Mouse (Mus musculus) layer of hippocampus, postnatal 14 days (tissue): Measurements from ENCODE around the gene Dnajc6. TPM values are rescaled to one million over a fixed set of nuclear protein-coding genes. Genes with fewer than 3 reads are reported as not detected.

ENCODE experiments used
- DNase-seq, 2 experiments: peaks; one replicate each; pipeline ENCODE4 v3.0.0; 2021 to 2022; ENCODE audit warnings: low spot score in 2 of 2, mixed read lengths in 1 of 2
- long read RNA-seq, 2 experiments: library from polyadenylated mRNA; stranded (forward); transcript quantifications; one replicate each; pipeline ENCODE4 v2.0.0; 2021
- total RNA-seq, 2 experiments: library from RNA; stranded (reverse); gene quantifications; 2 replicates each; pipeline ENCODE4 v1.2.3; 2021

The Dnajc6 gene
- 100 to 1,000 TPM; 318 to 332 TPM for total RNA-seq
- long read RNA-seq, experiment 1, full-length matches to known transcripts, result 28 of 118 reads
- long read RNA-seq, experiment 1, partial matches to known transcripts, result 52 of 118 reads
- long read RNA-seq, experiment 1, other reads (novel, unspliced or antisense), result 38 of 118 reads
- long read RNA-seq, experiment 2, full-length matches to known transcripts, result 38 of 152 reads
- long read RNA-seq, experiment 2, partial matches to known transcripts, result 89 of 152 reads
- long read RNA-seq, experiment 2, other reads (novel, unspliced or antisense), result 25 of 152 reads

DNA sequence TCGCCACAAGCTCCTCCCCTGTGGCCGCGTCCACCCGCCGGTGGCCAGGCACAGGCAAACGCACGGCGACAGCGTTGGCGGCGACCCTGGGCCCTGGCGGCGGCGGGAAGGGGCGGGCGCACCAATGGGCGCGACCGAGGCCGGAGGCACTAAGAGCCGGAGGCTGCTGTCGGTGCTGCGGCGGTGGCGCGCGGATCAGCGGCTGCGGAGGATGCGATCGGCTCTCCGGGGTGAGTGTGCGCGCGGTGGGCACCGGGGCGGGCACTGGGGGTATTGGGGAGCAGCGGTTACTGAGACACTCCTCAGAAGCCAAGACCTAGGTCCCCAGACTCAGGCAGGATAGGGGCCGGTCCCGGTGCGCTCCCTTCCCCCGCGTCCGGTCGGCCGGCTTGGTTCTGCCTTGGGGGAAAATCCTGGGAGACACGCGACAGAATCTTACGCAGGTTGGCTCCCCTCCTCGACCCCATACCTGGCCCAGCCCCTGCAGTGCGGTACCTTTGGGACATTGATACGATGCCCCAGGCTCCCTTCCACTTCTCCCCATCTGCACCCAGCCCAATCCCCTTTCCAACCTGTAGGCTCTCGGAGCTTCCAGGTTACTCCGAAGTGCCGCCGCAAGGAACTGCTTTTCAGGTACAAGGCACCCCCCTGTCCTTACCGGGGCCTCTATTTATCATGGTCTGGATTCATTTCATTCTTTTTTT, at the start of gene Dnajc6:
Dnajc6 (plus strand) TSS at position 115 of the 704 bp plus-strand sequence.
- DNase-seq, result peak in 1 of 2 experiments; percentile 35

GRCm38 (mm10) chr4:101448701-101449100, 47.7 kb upstream of the Dnajc6 start:
- DNase-seq, result no peak

GRCm38 (mm10) chr4:101449344-101449743, 47.1 kb upstream of the Dnajc6 start:
- DNase-seq, result no peak

DNA sequence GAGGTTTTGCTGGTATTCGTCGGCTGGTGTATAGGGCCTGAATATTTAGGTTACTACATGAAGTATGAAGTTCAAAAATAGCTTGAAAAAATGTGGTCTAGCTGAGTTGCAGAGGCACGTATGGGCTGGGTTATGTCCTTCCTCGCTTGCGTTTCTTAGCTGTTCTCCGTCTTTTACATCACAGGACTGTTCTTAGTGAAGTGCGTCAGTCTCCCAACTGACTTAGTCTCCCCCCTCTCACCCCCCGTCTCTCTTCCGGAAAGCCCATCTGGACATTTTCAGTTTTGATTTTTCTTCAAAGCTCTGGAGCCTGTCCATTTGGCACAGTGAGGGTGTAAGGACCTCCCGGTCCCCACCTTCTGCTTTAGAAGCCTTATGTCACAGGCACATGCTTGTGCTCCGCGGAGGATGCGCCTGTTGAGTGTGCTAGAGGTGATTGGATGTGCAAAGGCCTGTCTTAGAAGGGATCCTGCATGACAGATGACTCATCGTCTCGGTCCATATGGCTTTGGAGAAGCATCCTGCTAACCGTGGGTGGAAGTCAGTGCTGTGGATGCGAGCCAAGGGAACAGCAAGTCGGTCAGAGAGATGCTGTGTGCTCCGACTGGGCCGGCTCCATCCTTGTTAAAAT, 46.2 kb upstream of the Dnajc6 start:
- peak; percentile 65 to 85 for DNase-seq

DNA sequence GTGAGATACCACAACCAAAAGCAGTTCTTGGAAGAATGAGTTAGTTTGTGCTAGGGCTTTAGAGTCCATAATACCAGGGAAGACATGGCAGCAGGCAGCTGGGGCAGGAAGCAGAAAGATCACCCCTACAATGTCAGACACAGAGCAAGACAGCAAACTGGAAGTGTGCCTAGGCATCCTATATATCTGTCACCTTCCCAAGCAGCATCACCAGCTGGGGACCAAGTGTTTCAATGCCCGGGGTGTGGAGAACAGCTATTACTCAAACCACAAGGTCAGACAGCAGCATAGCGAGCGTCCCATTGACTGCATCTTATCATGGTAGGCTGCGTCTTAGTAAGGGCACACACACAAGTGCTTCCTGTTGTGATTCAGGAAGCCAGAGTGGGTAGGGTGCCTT, 45.4 kb upstream of the Dnajc6 start:
- no peak for DNase-seq

DNA sequence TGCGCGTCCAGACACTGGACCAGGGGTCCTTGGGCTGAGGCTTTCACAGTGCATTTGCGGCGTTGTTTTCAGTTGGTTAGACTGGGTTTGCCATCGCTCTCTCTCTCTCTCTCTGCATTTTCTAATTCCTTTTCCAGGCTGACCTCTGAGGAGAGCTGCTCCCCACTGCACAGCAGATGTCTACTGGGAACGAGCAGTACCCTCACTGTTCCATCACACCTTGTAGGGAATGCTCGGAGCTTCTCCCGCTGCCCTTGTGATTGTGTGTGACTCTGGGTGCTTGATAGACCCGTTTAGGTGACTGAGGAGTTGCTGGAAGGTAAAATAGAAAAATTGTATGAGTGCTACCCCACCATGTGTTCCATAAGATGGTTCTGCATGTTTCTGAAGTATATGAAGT, 43.6 kb upstream of the Dnajc6 start:
- DNase-seq, result no peak

GRCm38 (mm10) chr4:101457176-101457575, 39.3 kb upstream of the Dnajc6 start:
- DNase-seq, result no peak

DNA sequence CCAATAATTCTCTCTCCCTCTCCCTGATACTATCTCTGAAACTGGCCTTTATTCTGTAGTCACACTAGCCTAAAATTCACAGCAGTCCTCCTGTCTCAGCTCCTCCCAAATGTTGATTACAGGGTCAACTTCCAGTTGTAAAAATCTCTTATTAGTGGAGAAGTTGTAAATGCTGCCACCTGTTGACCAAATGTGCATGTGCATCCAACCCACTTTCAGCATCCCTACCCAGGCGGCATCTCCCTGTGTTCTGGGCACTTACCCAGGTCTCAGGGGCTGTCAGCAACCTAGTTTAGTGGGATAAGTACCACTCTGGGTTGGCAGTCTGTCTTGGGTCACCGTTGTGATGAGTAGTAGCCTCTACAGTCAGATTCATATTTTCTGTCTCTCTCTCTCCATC, 38.1 kb upstream of the Dnajc6 start:
- peak; percentile 72 to 78 for DNase-seq

GRCm38 (mm10) chr4:101459358-101459757, 37.1 kb upstream of the Dnajc6 start:
- no peak for DNase-seq

DNA sequence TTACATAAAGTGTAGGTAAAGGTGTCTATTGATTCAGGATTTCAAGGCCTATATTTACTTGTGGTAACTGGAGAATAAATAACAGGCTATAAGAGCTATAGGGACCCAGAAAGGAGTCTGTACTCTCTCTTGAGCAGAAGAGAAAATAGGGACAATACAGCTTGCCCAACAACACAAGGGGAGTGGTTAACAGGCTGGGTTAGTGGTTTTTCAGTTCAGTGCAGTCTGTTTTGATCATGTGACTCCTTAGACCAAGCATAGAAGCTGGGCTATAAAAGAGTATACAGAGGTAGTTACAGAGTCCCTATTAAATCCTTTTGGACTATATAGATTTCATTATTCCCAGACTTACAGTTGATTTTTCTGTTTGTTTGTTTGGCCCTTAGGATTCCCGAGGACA, 36.3 kb upstream of the Dnajc6 start:
- DNase-seq, result no peak

DNA sequence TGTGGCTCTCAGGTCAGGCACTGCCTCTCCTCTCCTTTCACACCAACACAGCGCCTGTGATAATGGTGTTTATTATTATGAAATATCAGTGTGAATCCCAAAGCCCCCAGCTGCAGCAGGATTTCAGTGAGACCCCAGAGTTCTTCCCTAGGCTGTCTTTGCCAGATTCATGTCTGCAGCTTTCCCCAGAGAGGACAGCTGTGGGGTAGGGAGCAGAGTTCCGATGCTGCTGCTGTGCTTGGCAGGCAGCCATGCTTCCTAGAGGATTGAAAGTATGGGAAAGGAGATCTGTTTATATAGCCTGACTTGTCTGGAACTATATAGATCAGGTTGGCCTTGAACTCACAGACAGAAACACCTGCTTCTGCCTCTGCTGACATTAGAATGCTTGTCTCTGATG, 34.4 kb upstream of the Dnajc6 start:
- DNase-seq, result no peak

DNA sequence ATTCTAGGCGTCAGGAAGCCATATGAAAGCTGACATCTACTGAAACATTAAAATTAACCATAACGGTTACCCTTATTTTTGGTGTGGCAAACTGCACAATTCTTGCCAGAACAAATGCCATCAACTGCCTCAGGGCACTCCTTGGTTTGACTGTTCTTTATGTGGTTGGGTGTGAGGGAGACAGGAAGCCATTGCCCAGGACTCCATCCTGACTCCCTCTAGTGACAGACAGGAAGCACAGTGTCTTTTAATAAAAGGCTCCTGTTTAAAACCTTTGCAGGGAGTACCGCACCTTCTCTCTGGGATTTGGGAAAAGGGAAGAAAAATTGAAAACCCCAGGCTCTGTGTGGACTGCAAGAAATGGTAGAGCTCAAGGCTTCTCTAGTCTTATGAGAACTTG, 30.2 kb upstream of the Dnajc6 start:
- no peak for DNase-seq

DNA sequence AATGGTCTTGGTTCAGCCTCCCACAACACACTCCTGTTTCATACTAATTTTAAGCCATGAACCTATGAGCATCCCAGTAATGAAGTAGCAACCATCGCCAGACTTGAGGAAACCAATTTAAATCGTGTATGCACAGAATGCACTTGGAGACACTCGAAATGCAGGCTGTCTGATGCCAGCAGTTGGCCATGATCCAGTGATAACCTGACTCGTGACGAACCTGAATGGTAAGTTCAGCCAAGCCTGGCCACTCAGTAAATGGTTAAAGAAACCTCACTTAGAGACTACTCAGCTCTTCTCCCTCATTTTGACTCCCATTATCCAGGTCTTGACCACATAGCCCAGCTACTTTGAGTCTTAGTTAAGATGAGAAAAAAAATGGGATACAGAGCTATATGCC, 27.2 kb upstream of the Dnajc6 start:
- no peak for DNase-seq

- no peak for DNase-seq
Measured at GRCm38 (mm10) chr4:101470543-101470942, 25.9 kb upstream of the Dnajc6 start.

DNA sequence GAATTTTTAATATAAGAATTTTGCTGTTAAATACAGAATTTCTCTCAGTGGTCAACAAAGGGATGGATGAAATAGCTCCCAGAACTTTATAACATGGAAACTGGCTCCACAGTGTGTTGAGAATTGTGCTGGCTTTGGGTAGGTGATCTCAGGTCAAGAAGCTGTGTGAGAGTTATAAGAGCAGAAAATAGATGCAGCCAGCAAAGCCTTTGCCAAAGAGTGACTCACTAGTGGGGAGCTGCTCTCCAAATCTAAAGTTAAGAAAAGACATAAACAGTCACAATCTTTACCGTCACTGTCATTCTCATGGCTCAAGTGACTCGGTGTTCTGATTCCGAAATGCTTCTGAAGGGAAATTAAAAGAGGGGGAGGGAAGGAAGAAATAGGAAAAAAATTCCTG, 23.7 kb upstream of the Dnajc6 start:
- no peak for DNase-seq

DNA sequence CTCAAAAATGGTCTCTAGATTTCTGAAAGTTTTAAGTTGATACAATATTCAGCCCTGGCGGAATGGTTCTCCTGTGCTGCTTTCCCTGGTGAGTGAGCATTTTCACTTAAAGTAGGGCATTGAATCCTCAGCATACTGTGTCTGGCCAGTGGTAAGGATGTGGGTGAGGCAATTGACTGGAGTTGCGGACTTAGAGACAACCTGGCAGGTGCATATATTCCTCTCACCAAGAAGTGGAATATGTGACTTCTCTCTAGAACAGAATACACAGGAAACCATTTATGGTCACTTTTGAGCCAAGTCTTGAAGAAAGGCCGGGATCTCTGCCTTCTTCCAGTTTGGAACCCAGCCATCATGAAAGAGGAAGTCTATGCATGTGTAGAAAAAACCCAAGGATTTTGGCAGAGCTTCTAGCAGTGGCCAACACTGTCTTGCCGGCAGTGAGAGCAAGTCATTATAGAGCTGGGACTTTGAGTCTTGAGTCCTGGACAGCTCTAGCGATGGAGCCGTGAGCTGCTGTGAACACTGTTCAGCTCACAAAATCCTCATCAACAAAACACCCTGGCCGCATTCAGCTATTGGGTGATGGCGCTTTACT, 6.0 kb upstream of the Dnajc6 start:
- DNase-seq, result no peak

GRCm38 (mm10) chr4:101491704-101492103, 4.7 kb upstream of the Dnajc6 start:
- DNase-seq, result no peak

- DNase-seq, result no peak
Measured at GRCm38 (mm10) chr4:101493611-101494197, 2.7 kb upstream of the Dnajc6 start.

GRCm38 (mm10) chr4:101496188-101496533, 287 bp upstream of the Dnajc6 start:
- DNase-seq, result no peak

DNA sequence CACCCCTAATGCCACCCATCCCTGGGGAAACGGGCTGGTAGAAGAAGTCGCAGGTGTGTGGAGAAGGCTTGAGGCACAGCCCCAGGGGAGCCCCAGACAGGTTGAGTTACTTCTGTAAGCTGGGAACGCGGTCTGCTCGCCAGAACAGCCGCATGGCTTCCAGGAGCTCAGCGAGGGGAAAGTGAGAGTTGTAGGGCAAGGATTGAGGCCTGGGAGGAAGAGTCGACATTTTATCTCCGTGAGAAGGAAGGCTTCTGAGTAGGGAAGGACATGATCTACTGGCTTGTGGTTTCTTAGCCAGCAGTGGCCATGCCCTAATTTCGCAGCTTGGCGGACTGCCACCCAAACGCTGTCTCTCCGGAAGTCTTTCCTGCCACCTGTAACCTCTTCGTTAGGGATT, 888 bp downstream of the Dnajc6 start:
- peak in 1 of 2 experiments; percentile 27 for DNase-seq

- no peak for DNase-seq
Measured at GRCm38 (mm10) chr4:101504470-101505007, 8.1 kb downstream of the Dnajc6 start.
